Mouse (Mus musculus) olfactory bulb, adult 2 months (tissue): ENCODE measurements around the gene Mtmr14.

Experiments
- CTCF ChIP-seq: fragments of 200-500 bp; IDR thresholded peaks from 2 replicates; pipeline ENCODE4 v1.5.1; 2012; ENCODE audit warnings: low read depth, mild to moderate bottlenecking, low read length, moderate library complexity; ENCODE audit not compliant: insufficient read depth
- POLR2A ChIP-seq: fragments of 200-500 bp; IDR thresholded peaks from 2 replicates; pipeline ENCODE4 v1.6.1; 2012; ENCODE audit warnings: mild to moderate bottlenecking, low read depth, low read length, moderate library complexity; ENCODE audit not compliant: insufficient read depth

DNA sequence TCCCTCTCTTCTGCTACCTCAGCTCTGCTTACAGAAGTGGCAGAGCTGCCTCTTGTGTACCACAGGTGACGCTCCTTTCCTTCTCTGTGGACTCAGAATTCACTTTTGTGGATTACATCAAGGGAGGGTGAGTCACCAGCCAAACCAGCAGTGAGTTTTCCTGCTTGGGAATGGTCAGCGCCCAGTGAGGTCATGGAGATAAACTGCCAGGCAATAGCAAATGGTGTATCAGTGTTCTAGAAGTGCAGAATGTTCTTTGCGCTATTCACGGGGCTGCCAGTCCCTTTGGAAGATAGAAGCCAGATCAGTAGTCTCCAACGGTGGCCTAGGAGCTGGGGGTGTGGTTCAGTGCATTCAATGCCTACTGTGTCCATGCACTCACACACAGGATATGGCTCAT, 55.3 kb downstream of the Mtmr14 start:
- no peak for TF ChIP-seq CTCF
- no peak for TF ChIP-seq POLR2A
